Mouse (Mus musculus): ENCODE results near the gene Tmsb15b1.
"Not testable (repeated sequence)": the region's sequence is repeated elsewhere in the genome, so short reads cannot be mapped to it uniquely, and the experiment has no call there.

Tmsb15b1 gene
- long read RNA-seq, experiment 1, partial matches to known transcripts: 0 of 3 reads
- long read RNA-seq, experiment 1, other reads (novel, unspliced or antisense): 3 of 3 reads
- long read RNA-seq, experiment 2, partial matches to known transcripts: 0 of 5 reads
- long read RNA-seq, experiment 2, other reads (novel, unspliced or antisense): 2 of 5 reads

- intact Hi-C loops (cut with DNase I): no loop called here
These were observed at the start of gene Tmsb15b1, which contains the start of gene Tmsb15l for GRCm38 (mm10) chrX:136976424-136977084. Gene Tmsb15b1 (minus strand): TSS chrX:136976874. Gene Tmsb15l (minus strand): TSS chrX:136976869.

- intact Hi-C loops (cut with DNase I): loop anchor here (5.0 kb wide), 2 partner anchors 122 to 277 kb away; partner anchors contain the start of gene Morf4l2
These were observed 42.6 kb upstream of the Tmsb15b1 start for GRCm38 (mm10) chrX:137019310-137019709.

GRCm38 (mm10) chrX:137017668-137018067, 41.0 kb upstream of the Tmsb15b1 start:
- intact Hi-C loops (cut with DNase I): loop anchor here (5.0 kb wide), 2 partner anchors 120 to 275 kb away; partner anchors contain the start of gene Morf4l2

GRCm38 (mm10) chrX:137015099-137015709, 38.5 kb upstream of the Tmsb15b1 start:
- intact Hi-C loops (cut with DNase I): loop anchor here (5.0 kb wide), 2 partner anchors 118 to 273 kb away; partner anchors contain the start of gene Morf4l2

- intact Hi-C loops (cut with DNase I): no loop called here
These were observed 19.6 kb upstream of the Tmsb15b1 start for GRCm38 (mm10) chrX:136996256-136996655.

- intact Hi-C loops (cut with DNase I): no loop called here
These were observed 17.0 kb upstream of the Tmsb15b1 start for GRCm38 (mm10) chrX:136993641-136994040.

- intact Hi-C loops (cut with DNase I): no loop called here
These were observed 16.4 kb upstream of the Tmsb15b1 start, which contains the start of gene Zcchc18 for GRCm38 (mm10) chrX:136992978-136993547. Gene Zcchc18 (plus strand): TSS chrX:136993155.

- intact Hi-C loops (cut with DNase I): no loop called here
These were observed 15.7 kb upstream of the Tmsb15b1 start for GRCm38 (mm10) chrX:136992191-136992965.

GRCm38 (mm10) chrX:136991274-136991673, 14.6 kb upstream of the Tmsb15b1 start:
- intact Hi-C loops (cut with DNase I): no loop called here

- intact Hi-C loops (cut with DNase I): no loop called here
These were observed 9.4 kb upstream of the Tmsb15b1 start for GRCm38 (mm10) chrX:136986039-136986438.

- intact Hi-C loops (cut with DNase I): no loop called here
These were observed 1.9 kb upstream of the Tmsb15b1 start for GRCm38 (mm10) chrX:136978616-136979015.

GRCm38 (mm10) chrX:136975397-136975796, 1.3 kb downstream of the Tmsb15b1 start, which contains the start of gene Tmsb15b2:
Gene Tmsb15b2 (minus strand): TSS chrX:136975497.
- intact Hi-C loops (cut with DNase I): not testable (repeated sequence)

- intact Hi-C loops (cut with DNase I): loop anchor here (5.0 kb wide), 1 partner anchor 53 kb away; no protein-coding TSS in a partner anchor
These were observed 17.0 kb downstream of the Tmsb15b1 start for GRCm38 (mm10) chrX:136959688-136960087.

- intact Hi-C loops (cut with DNase I): not testable (repeated sequence)
These were observed 18.4 kb downstream of the Tmsb15b1 start for GRCm38 (mm10) chrX:136958300-136958699.

- intact Hi-C loops (cut with DNase I): not testable (repeated sequence)
These were observed 18.9 kb downstream of the Tmsb15b1 start for GRCm38 (mm10) chrX:136957583-136958279.

GRCm38 (mm10) chrX:136937985-136938384, 38.7 kb downstream of the Tmsb15b1 start:
- intact Hi-C loops (cut with DNase I): no loop called here

- intact Hi-C loops (cut with DNase I): no loop called here
These were observed 49.6 kb downstream of the Tmsb15b1 start, which contains the start of gene H2bfm for GRCm38 (mm10) chrX:136927031-136927430. Gene H2bfm (plus strand): TSS chrX:136927325.

- intact Hi-C loops (cut with DNase I): no loop called here
These were observed 50.8 kb downstream of the Tmsb15b1 start for GRCm38 (mm10) chrX:136925863-136926262.

Data from adrenal gland (tissue).